Mouse (Mus musculus) lung, postnatal 0 days (tissue): Measurements from ENCODE around the gene Mef2d. TPM values are rescaled to one million over a fixed set of nuclear protein-coding genes. Genes with fewer than 3 reads are reported as not detected.

Source experiments
- ATAC-seq: fragments of 200-750 bp; cut with Nextera tagmentation; 2 replicates; pipeline ENCODE4 v1.8.0; 2017; ENCODE audit warnings: moderate library complexity
- DNase-seq: peaks from one replicate; pipeline ENCODE4 v3.0.0-alpha.2; 2016; ENCODE audit warnings: low spot score
- H3K27ac ChIP-seq: fragments of 300-500 bp; sonication (generic); 2 replicates; pipeline ENCODE4 v1.5.1; 2014; ENCODE audit warnings: antibody characterized with exemption, mild to moderate bottlenecking, low read length, mixed read lengths
- H3K27me3 ChIP-seq: fragments of 300-500 bp; sonication (generic); replicated peaks from 2 replicates; pipeline ENCODE4 v1.6.1; 2014; ENCODE audit warnings: low read length, mixed read lengths; ENCODE audit not compliant: insufficient read depth
- H3K36me3 ChIP-seq: fragments of 300-500 bp; sonication (generic); 2 replicates; pipeline ENCODE4 v1.6.1; 2014; ENCODE audit warnings: low read length, mixed read lengths; ENCODE audit not compliant: insufficient read depth
- H3K4me1 ChIP-seq: fragments of 300-500 bp; sonication (generic); 2 replicates; pipeline ENCODE4 v1.6.1; 2014; ENCODE audit warnings: antibody characterized with exemption, low read depth, low read length, mixed read lengths; ENCODE audit not compliant: insufficient read depth
- H3K4me2 ChIP-seq: fragments of 300-500 bp; sonication (generic); replicated peaks from 2 replicates; pipeline ENCODE4 v1.6.1; 2014; ENCODE audit warnings: low read depth, mild to moderate bottlenecking, low read length, moderate library complexity, mixed read lengths
- H3K4me3 ChIP-seq: fragments of 300-500 bp; sonication (generic); 2 replicates; pipeline ENCODE4 v1.5.1; 2014; ENCODE audit warnings: low read depth, low read length
- H3K9ac ChIP-seq: fragments of 300-500 bp; sonication (generic); replicated peaks from 2 replicates; pipeline ENCODE4 v1.6.1; 2014; ENCODE audit warnings: low read depth, mild to moderate bottlenecking
- H3K9me3 ChIP-seq: fragments of 300-500 bp; sonication (generic); 2 replicates; pipeline ENCODE4 v1.6.1; 2016; ENCODE audit warnings: low read length, mixed read lengths
- CTCF ChIP-seq: IDR thresholded peaks from 2 replicates; pipeline ENCODE4 v1.5.1; 2016; ENCODE audit warnings: antibody characterized with exemption, mild to moderate bottlenecking
- EP300 ChIP-seq: IDR thresholded peaks from 2 replicates; pipeline ENCODE4 v1.6.1; 2016; ENCODE audit warnings: antibody characterized with exemption, mild to moderate bottlenecking, control low read depth
- WGBS: fragments of 180-500 bp; shearing (Covaris S2); extraction: QIAGEN DNeasy Blood & Tissue Kit; methylation state at CpG from one replicate; pipeline ENCODE4 v1.1.7; 2014; 5-methylcytosine and 5-hydroxymethylcytosine counted together
- polyA plus RNA-seq: library from polyadenylated mRNA; unstranded; fragments of >200 nt; fragmentation: Nextera tagmentation; extraction: Ambion mirVana; gene quantifications from 2 replicates; pipeline ENCODE4 v1.2.1, GENCODE M21; 2015

Gene Mef2d
- polyA plus RNA-seq, 1 experiment from 2014 or later = 15.4 TPM

GRCm38 (mm10) chr3:88209306-88209705 is 67.1 kb downstream of the Mef2d start:
- no peak overlapping the region for H3K9ac ChIP-seq
- no peak overlapping the region for H3K27ac ChIP-seq
- H3K9me3 ChIP-seq = no peaks in the 10 kb centered on the region
- H3K27me3 ChIP-seq = peaks cover 84% of the 10 kb centered on the region
- H3K36me3 ChIP-seq = no peaks in the 10 kb centered on the region
- DNase-seq = no peak
- no peak for ATAC-seq
- TF ChIP-seq EP300 (no peak), CTCF (no peak)
- H3K4me2 ChIP-seq = no peak overlapping the region
- no peaks in the 10 kb centered on the region for H3K4me1 ChIP-seq
- no peak overlapping the region for H3K4me3 ChIP-seq
- WGBS = 2% methylated on average over 6 of the region's 6 CpGs

GRCm38 (mm10) chr3:88210121-88210520 is 67.9 kb downstream of the Mef2d start:
- Histone ChIP-seq H3K36me3 (no peaks in the 10 kb centered on the region), H3K9ac (no peak overlapping the region), H3K4me3 (no peak overlapping the region), H3K9me3 (no peaks in the 10 kb centered on the region), H3K27ac (no peak overlapping the region), H3K4me2 (no peak overlapping the region), H3K4me1 (peaks cover 4% of the 10 kb centered on the region), H3K27me3 (peaks cover 84% of the 10 kb centered on the region)
- no peak for TF ChIP-seq EP300
- no peak for TF ChIP-seq CTCF
- ATAC-seq (no peak), DNase-seq (no peak)
- WGBS = 21% methylated on average over 2 of the region's 2 CpGs

- DNase-seq (no peak), ATAC-seq (no peak)
- Histone ChIP-seq H3K27me3 (peaks cover 84% of the 10 kb centered on the region), H3K9ac (no peak overlapping the region), H3K36me3 (no peaks in the 10 kb centered on the region), H3K4me3 (no peak overlapping the region), H3K9me3 (no peaks in the 10 kb centered on the region), H3K4me1 (peaks cover 11% of the 10 kb centered on the region), H3K4me2 (no peak overlapping the region), H3K27ac (no peak overlapping the region)
- 3% methylated on average over 2 of the region's 2 CpGs for WGBS
- no peak for TF ChIP-seq EP300
These were observed 68.7 kb downstream of the Mef2d start for GRCm38 (mm10) chr3:88210918-88211317.

GRCm38 (mm10) chr3:88212356-88212755 is 70.2 kb downstream of the Mef2d start:
- DNase-seq (no peak), ATAC-seq (no peak)
- H3K4me1 ChIP-seq = peaks cover 11% of the 10 kb centered on the region
- no peaks in the 10 kb centered on the region for H3K36me3 ChIP-seq
- H3K9ac ChIP-seq = no peak overlapping the region
- peaks cover 85% of the 10 kb centered on the region for H3K27me3 ChIP-seq
- H3K27ac ChIP-seq = no peak overlapping the region
- H3K4me2 ChIP-seq = no peak overlapping the region
- no peaks in the 10 kb centered on the region for H3K9me3 ChIP-seq
- no peak overlapping the region for H3K4me3 ChIP-seq
- WGBS = 11% methylated on average over 1 of the region's 1 CpGs
- no peak for TF ChIP-seq CTCF
- TF ChIP-seq EP300 = no peak

GRCm38 (mm10) chr3:88213019-88213418 is 70.8 kb downstream of the Mef2d start:
- TF ChIP-seq EP300 (no peak), CTCF (no peak)
- 5% methylated on average over 2 of the region's 2 CpGs for WGBS
- Histone ChIP-seq H3K4me2 (no peak overlapping the region), H3K4me3 (no peak overlapping the region), H3K9me3 (no peaks in the 10 kb centered on the region), H3K27me3 (peaks cover 85% of the 10 kb centered on the region), H3K27ac (no peak overlapping the region), H3K9ac (no peak overlapping the region), H3K36me3 (no peaks in the 10 kb centered on the region), H3K4me1 (peaks cover 11% of the 10 kb centered on the region)
- no peak for ATAC-seq
- no peak for DNase-seq

GRCm38 (mm10) chr3:88214197-88214938 is 72.2 kb downstream of the Mef2d start:
- peak overlapping the region; percentile 52; the same call in 1 of the 2 replicates for H3K4me2 ChIP-seq
- H3K27ac ChIP-seq = no peak overlapping the region
- ATAC-seq (no peak), DNase-seq (no peak)
- no peaks in the 10 kb centered on the region for H3K36me3 ChIP-seq
- peaks cover 11% of the 10 kb centered on the region for H3K4me1 ChIP-seq
- no peaks in the 10 kb centered on the region for H3K9me3 ChIP-seq
- H3K9ac ChIP-seq = no peak overlapping the region
- WGBS = 2% methylated on average over 40 of the region's 42 CpGs
- H3K4me3 ChIP-seq = peak overlapping the region; percentile 32; the same call in 1 of the 2 replicates
- H3K27me3 ChIP-seq = peaks cover 83% of the 10 kb centered on the region
- TF ChIP-seq EP300 = no peak
- no peak for TF ChIP-seq CTCF
